Mouse (Mus musculus) induced T-regulatory cell, adult 2 months (primary cell): Measurements from ENCODE around the gene Larp7.

Source experiments
- DNase-seq: peaks from one replicate; pipeline ENCODE4 v3.0.0-alpha.2; 2012; ENCODE audit warnings: low read depth

The Larp7 gene

GRCm38 (mm10) chr3:127512794-127513335, 40.3 kb downstream of the Larp7 start:
- DNase-seq: no peak

GRCm38 (mm10) chr3:127511786-127512746, 41.1 kb downstream of the Larp7 start:
- DNase-seq: no peak

GRCm38 (mm10) chr3:127507878-127508783, 45.0 kb downstream of the Larp7 start:
- DNase-seq: no peak

GRCm38 (mm10) chr3:127498742-127499400, 54.3 kb downstream of the Larp7 start, which contains the start of gene Ank2:
Gene Ank2 (minus strand): TSS chr3:127499350.
- DNase-seq: no peak

- no peak for DNase-seq
Observed at GRCm38 (mm10) chr3:127498197-127498741, 54.9 kb downstream of the Larp7 start.

GRCm38 (mm10) chr3:127492663-127493062, 60.5 kb downstream of the Larp7 start:
- no peak for DNase-seq

- DNase-seq: no peak
Observed at GRCm38 (mm10) chr3:127487302-127487701, 65.8 kb downstream of the Larp7 start.
